16 mouse cellular contexts compared by ENCODE assay signal in the genomic region with DNA sequence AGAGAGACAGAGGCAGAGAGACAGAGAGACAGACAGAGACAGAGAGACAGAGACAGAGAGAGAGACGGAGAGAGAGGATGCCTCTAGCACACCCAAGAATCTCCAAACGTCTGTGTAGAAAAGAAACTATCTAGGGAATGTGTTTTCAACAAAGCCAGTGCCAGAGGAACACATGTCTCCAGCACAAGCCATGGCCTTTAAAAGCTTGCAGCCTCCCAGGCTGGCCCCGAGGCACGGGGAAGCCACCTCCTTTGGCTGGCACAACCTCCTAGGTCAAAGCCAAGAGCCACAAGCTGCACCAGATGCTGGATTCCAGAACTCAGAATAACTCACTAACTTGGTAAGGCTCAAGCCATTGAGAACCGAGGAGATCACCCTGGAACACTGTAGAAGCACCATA. TPM values are rescaled to one million over a fixed set of nuclear protein-coding genes. Genes with fewer than 3 reads are reported as not detected.
DNase-seq lines count a peak whose midpoint lies in the region; ATAC-seq lines count a peak whose summit lies in the region.
"Had no signal": no experiment of that assay in that cellular context is flagged by ENCODE, and none has a peak within 500 bp of the region (broad histone marks: within the 10 kb centered on the region; RNA-seq: fewer than 3 reads in every experiment).

No protein-coding gene starts in this region.

- peak; percentile 62 for DNase-seq in adrenal gland, postnatal 10 days
- no peak for DNase-seq in adrenal gland, adult 18-20 months (ENCODE audit: low spot score in 2 of 2)
- DNase-seq in ovary, postnatal 36 days (ENCODE audit: low spot score): peak; percentile 26
- DNase-seq in ovary, adult 18-20 months (ENCODE audit: low spot score): no peak
- peak; percentile 75 for DNase-seq in skeletal muscle tissue, adult 2 months (ENCODE audit: low read depth, low spot score)
- no peak for DNase-seq in layer of hippocampus, adult 9-10 months (ENCODE audit: low spot score)
- DNase-seq in left cerebral cortex, postnatal 36 days (ENCODE audit: low spot score in 2 of 2): no peak
- DNase-seq: B cell, adult 2 months; cerebellum, adult 8-10 months; kidney, adult 9 months; right cerebral cortex, postnatal 14 days had no signal

- H3K9ac ChIP-seq in heart, embryonic 11.5 days (ENCODE audit: low read depth, low read length): no peak overlapping the region
- H3K9ac ChIP-seq: forebrain, embryonic 12.5 days; liver, embryonic 14.5 days; midbrain, embryonic 12.5 days; neural tube, embryonic 13.5 days had no signal

- H3K4me1 ChIP-seq in heart, embryonic 11.5 days (ENCODE audit: control insufficient read depth, insufficient read depth, low read length): peaks cover 11% of the 10 kb centered on the region
- H3K4me1 ChIP-seq: forebrain, embryonic 12.5 days; midbrain, embryonic 12.5 days had no signal

- H3K4me2 ChIP-seq in heart, embryonic 11.5 days: peak overlapping the region; percentile 11; the same call in 1 of the 2 replicates
- H3K4me2 ChIP-seq: forebrain, embryonic 12.5 days; midbrain, embryonic 12.5 days; neural tube, embryonic 13.5 days had no signal

- no peak overlapping the region for H3K4me3 ChIP-seq in heart, embryonic 11.5 days (ENCODE audit: low read depth, low read length)
- H3K4me3 ChIP-seq: forebrain, embryonic 12.5 days; midbrain, embryonic 12.5 days; neural tube, embryonic 13.5 days had no signal

- WGBS in heart, embryonic 11.5 days (ENCODE audit: insufficient replicate concordance): 45% methylated on average over 5 of the region's 5 CpGs

- intact Hi-C loops in left cerebral cortex, postnatal 36 days (cut with DNase I): no loop called here

- no peaks in the 10 kb centered on the region for H3K9me3 ChIP-seq in heart, embryonic 11.5 days (replicated peaks; ENCODE audit: control insufficient read depth, low read length)
- H3K9me3 ChIP-seq: forebrain, embryonic 12.5 days; midbrain, embryonic 12.5 days; neural tube, embryonic 13.5 days had no signal

- no peaks in the 10 kb centered on the region for H3K27me3 ChIP-seq in heart, embryonic 11.5 days (ENCODE audit: control insufficient read depth, insufficient read depth, low read length)
- H3K27me3 ChIP-seq: forebrain, embryonic 12.5 days; midbrain, embryonic 12.5 days; neural tube, embryonic 13.5 days had no signal

- H3K36me3 ChIP-seq in heart, embryonic 11.5 days (ENCODE audit: control insufficient read depth, insufficient read depth, low read length): no peaks in the 10 kb centered on the region
- H3K36me3 ChIP-seq: forebrain, embryonic 12.5 days; midbrain, embryonic 12.5 days; neural tube, embryonic 13.5 days had no signal

- ATAC-seq in heart, embryonic 11.5 days (replicated peaks; ENCODE audit: insufficient number of reproducible peaks, low FRiP score, low TSS enrichment): no peak

- H3K27ac ChIP-seq in heart, embryonic 11.5 days (ENCODE audit: low read depth, low read length): 0 out of 2 replicates have a peak overlapping the region, but pooled peaks have one; percentile 15
- H3K27ac ChIP-seq: forebrain, embryonic 12.5 days; liver, embryonic 14.5 days; midbrain, embryonic 12.5 days; neural tube, embryonic 13.5 days had no signal

RNA-seq across cellular contexts. Expression of a gene that starts 42.1 kb away (rescaled TPM):
- total RNA-seq in adrenal gland, postnatal 10 days (2021): 100 to 1,000 TPM; 100 to 108 TPM
- total RNA-seq in adrenal gland, adult 18-20 months (2021): 100 to 1,000 TPM; 121 to 156 TPM
- 39.2 and 45.7 TPM in 2 replicates for polyA plus RNA-seq in heart, embryonic 11.5 days (2014; fragmentation: Nextera tagmentation; extraction: Ambion mirVana)
- 10 to 100 TPM; 44.5 to 58.4 TPM for total RNA-seq in left cerebral cortex, postnatal 36 days (2021)

Comparison
In these comparisons a context has a peak if more than half of its experiments do, and no peak if none do; other contexts are left out.
1. DNase-seq: peak in adrenal gland, postnatal 10 days (single experiment), ovary, postnatal 36 days (single experiment) and skeletal muscle tissue, adult 2 months (single experiment); none in adrenal gland, adult 18-20 months (0 of 2), ovary, adult 18-20 months (single experiment), layer of hippocampus, adult 9-10 months (single experiment) and left cerebral cortex, postnatal 36 days (0 of 2).